Mouse (Mus musculus) limb, embryonic 11.5 days (tissue): ENCODE measurements around the gene Nup160. TPM values are rescaled to one million over a fixed set of nuclear protein-coding genes. Genes with fewer than 3 reads are reported as not detected.

Experiments used
- ATAC-seq: fragments of 200-750 bp; cut with Nextera tagmentation; 2 replicates; pipeline ENCODE4 v1.8.0; 2017; ENCODE audit warnings: low read depth; ENCODE audit not compliant: insufficient number of reproducible peaks, low FRiP score, low TSS enrichment
- DNase-seq: peaks from one replicate; pipeline ENCODE4 v3.0.0-alpha.2; 2015; ENCODE audit warnings: low spot score
- H3K27ac ChIP-seq: fragments of 300-500 bp; sonication (generic); replicated peaks from 2 replicates; pipeline ENCODE4 v1.5.1; 2014; ENCODE audit warnings: low read depth, mild to moderate bottlenecking, low read length
- H3K27me3 ChIP-seq: fragments of 300-500 bp; sonication (generic); 2 replicates; pipeline ENCODE4 v1.6.1; 2014; ENCODE audit warnings: mild to moderate bottlenecking, low read length, mixed read lengths; ENCODE audit not compliant: control insufficient read depth, insufficient read depth
- H3K36me3 ChIP-seq: fragments of 300-500 bp; sonication (generic); 2 replicates; pipeline ENCODE4 v1.6.1; 2014; ENCODE audit warnings: mild to moderate bottlenecking, low read length, moderate library complexity, mixed read lengths; ENCODE audit not compliant: control insufficient read depth, insufficient read depth
- H3K4me1 ChIP-seq: fragments of 300-500 bp; sonication (generic); 2 replicates; pipeline ENCODE4 v1.6.1; 2014; ENCODE audit warnings: low read length, mixed read lengths; ENCODE audit not compliant: control insufficient read depth, insufficient read depth
- H3K4me2 ChIP-seq: fragments of 300-500 bp; sonication (generic); 2 replicates; pipeline ENCODE4 v1.6.1; 2014; ENCODE audit warnings: low read depth, mild to moderate bottlenecking, moderate library complexity; ENCODE audit not compliant: severe bottlenecking
- H3K4me3 ChIP-seq: fragments of 300-500 bp; sonication (generic); 2 replicates; pipeline ENCODE4 v1.5.1; 2014; ENCODE audit warnings: low read depth, low read length
- H3K9ac ChIP-seq: fragments of 300-500 bp; sonication (generic); 2 replicates; pipeline ENCODE4 v1.6.1; 2014; ENCODE audit warnings: mild to moderate bottlenecking, low read length
- H3K9me3 ChIP-seq: fragments of 300-500 bp; sonication (generic); 2 replicates; pipeline ENCODE4 v1.6.1; 2016; ENCODE audit warnings: low read length; ENCODE audit not compliant: control insufficient read depth
- WGBS: fragments of 180-500 bp; shearing (Covaris S2); extraction: QIAGEN DNeasy Blood & Tissue Kit; methylation state at CpG from one replicate; pipeline ENCODE4 v1.1.7; 2014; 5-methylcytosine and 5-hydroxymethylcytosine counted together
- polyA plus RNA-seq: library from polyadenylated mRNA; unstranded; fragments of >200 nt; fragmentation: Nextera tagmentation; extraction: Ambion mirVana; gene quantifications from 2 replicates; pipeline ENCODE4 v1.2.1, GENCODE M21; 2014

Nup160 gene
- polyA plus RNA-seq, 1 experiment from 2014 or later: 66.2 TPM

DNA sequence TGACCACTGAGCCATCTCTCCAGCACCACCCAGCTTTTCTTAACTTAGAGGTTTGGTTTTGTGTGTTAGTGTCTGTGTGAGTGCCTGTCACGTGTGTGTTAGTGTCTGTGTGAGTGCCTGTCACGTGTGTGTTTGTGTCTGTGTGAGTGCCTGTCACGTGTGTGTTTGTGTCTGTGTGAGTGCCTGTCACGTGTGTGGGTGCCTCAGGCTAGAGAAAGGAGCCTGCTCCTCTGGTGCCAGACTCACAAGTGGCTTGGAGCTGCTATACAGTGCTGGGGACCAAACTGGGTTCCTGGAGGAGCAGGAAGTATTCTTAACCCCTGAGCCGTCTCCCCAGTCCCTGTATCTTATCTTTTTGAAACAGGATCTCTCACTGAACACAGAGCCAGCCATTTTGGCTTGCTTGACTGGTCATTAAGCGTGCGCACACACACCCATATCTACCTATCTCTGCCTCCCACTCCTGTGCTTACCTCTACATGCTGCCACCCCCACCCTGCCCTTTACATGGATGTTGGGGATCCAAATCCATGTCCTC is 38.6 kb downstream of the Nup160 start:
- Histone ChIP-seq H3K4me1 (no peaks in the 10 kb centered on the region), H3K9me3 (no peaks in the 10 kb centered on the region), H3K4me3 (no peak overlapping the region), H3K27ac (no peak overlapping the region), H3K27me3 (no peaks in the 10 kb centered on the region), H3K4me2 (no peak overlapping the region), H3K9ac (no peak overlapping the region), H3K36me3 (peaks cover 27% of the 10 kb centered on the region)
- WGBS: 97% methylated on average over 7 of the region's 7 CpGs
- no peak for DNase-seq
- no peak for ATAC-seq

DNA sequence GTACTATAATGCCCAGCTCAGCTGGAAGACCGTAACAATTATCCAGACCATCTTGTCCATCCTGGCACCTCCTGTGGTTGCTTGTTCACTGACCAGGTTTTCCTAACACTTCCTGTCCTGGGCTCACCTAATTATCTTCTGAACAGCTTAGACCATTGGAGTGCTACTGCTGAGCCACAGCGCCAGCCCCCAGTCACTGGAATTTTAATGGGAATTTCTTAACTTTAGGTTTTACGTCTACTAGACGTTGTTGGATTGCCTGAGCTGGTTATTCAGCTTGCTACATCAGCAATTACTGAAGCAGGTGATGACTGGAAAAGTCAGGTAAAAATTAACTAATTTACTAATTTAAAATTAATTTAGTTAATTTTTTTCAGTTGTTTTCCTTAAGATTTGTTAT is 40.4 kb downstream of the Nup160 start:
- ATAC-seq (no peak), DNase-seq (no peak)
- H3K27ac ChIP-seq: no peak overlapping the region
- 84% methylated on average over 4 of the region's 4 CpGs for WGBS
- no peaks in the 10 kb centered on the region for H3K4me1 ChIP-seq
- peaks cover 22% of the 10 kb centered on the region for H3K36me3 ChIP-seq
- no peak overlapping the region for H3K9ac ChIP-seq
- H3K27me3 ChIP-seq: no peaks in the 10 kb centered on the region
- H3K4me3 ChIP-seq: no peak overlapping the region
- no peaks in the 10 kb centered on the region for H3K9me3 ChIP-seq
- no peak overlapping the region for H3K4me2 ChIP-seq

DNA sequence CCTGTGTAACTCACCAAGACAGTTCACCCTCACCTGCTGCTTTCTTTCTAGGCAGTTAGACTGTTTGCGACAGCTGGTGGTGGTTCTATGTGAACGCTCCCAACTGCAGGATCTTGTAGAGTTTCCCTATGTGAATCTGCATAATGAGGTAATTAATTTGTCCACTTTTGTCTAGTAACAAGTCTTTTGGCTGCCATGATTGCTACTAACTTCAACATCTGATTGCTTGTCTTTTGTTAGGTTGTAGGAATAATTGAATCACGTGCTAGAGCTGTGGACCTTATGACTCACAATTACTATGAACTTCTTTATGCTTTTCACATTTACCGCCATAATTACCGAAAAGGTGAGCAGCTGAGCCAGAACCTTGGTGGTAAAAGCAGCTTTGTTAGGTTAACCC is 40.9 kb downstream of the Nup160 start:
- Histone ChIP-seq H3K27ac (no peak overlapping the region), H3K4me2 (no peak overlapping the region), H3K27me3 (no peaks in the 10 kb centered on the region), H3K4me3 (no peak overlapping the region), H3K36me3 (peaks cover 22% of the 10 kb centered on the region), H3K4me1 (no peaks in the 10 kb centered on the region), H3K9me3 (no peaks in the 10 kb centered on the region), H3K9ac (no peak overlapping the region)
- WGBS: 93% methylated on average over 5 of the region's 5 CpGs
- DNase-seq: no peak
- ATAC-seq: no peak

DNA sequence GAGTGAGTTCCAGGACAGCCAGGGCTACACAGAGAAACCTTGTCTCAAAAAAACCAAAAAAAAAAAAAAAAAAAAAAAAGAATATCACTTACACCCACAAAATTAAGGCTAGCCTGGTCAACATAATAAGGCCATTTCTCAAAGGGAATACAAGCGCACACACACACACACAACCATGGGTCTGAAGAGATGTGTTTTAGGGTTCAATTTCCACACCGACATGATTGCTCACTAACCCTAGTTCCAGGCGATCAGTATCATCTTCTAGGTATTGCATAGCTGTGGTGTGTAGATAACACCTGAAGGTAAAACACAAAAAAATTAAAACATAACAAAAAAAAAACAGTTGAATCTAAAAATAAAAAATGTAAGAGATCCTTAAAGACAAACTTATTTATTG is 49.8 kb downstream of the Nup160 start:
- Histone ChIP-seq H3K36me3 (peaks cover 34% of the 10 kb centered on the region), H3K27ac (no peak overlapping the region), H3K9me3 (no peaks in the 10 kb centered on the region), H3K27me3 (no peaks in the 10 kb centered on the region), H3K4me2 (no peak overlapping the region), H3K4me3 (no peak overlapping the region), H3K4me1 (no peaks in the 10 kb centered on the region), H3K9ac (no peak overlapping the region)
- ATAC-seq (no peak), DNase-seq (no peak)
- WGBS: 96% methylated on average over 3 of the region's 3 CpGs

DNA sequence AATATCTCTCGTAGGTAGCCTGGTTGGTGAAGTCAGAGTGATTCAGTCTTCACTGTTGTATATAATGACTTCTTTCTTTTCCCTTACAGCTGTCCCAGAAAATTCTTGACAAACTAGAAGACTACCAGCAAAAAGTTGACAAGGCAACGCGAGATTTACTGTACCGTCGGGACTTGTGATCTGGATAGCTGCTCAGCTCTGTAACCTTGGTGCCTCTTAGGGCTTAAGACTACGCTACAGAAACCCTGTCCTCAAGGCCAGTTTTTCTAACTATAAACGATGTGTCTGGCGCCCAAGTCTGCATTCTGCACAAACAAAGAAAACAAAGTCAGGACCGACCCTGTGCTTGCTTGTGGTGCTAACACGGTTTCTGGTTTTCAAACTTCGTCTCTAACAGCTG is 58.3 kb downstream of the Nup160 start:
- no peaks in the 10 kb centered on the region for H3K4me1 ChIP-seq

DNA sequence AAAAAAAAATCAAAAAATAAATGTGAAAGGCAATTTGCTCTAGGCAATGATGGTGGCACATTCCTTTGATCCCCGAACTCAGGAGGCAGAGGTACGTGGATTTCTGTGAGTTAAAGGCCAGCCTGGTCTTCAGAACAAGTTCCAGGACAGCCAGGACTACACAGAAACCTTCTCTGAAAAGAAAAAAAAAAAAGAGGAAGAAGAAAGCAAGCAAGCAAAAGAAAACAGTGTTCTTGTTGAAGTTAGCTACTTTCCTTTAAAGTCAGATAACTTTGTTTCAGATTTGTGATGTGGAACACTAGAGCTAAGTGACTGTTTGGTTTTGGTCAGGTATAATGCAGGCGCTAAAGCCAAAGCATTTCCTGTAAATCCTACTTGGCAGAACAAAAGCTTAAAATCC is 61.8 kb downstream of the Nup160 start:
- WGBS: 95% methylated on average over 3 of the region's 3 CpGs
- Histone ChIP-seq H3K4me2 (no peak overlapping the region), H3K27me3 (no peaks in the 10 kb centered on the region), H3K36me3 (peaks cover 14% of the 10 kb centered on the region; the same call in 1 of the 2 replicates), H3K9ac (no peak overlapping the region), H3K27ac (no peak overlapping the region), H3K4me1 (no peaks in the 10 kb centered on the region), H3K4me3 (no peak overlapping the region), H3K9me3 (no peaks in the 10 kb centered on the region)
- DNase-seq: no peak
- no peak for ATAC-seq

More for the DNA sequence above, 58.3 kb downstream of the Nup160 start:
- H3K9me3 ChIP-seq: no peaks in the 10 kb centered on the region
- peaks cover 18% of the 10 kb centered on the region; the same call in 1 of the 2 replicates for H3K36me3 ChIP-seq
- DNase-seq: no peak
- 94% methylated on average over 11 of the region's 11 CpGs for WGBS
- ATAC-seq: no peak
- H3K9ac ChIP-seq: no peak overlapping the region
- no peak overlapping the region for H3K27ac ChIP-seq
- no peaks in the 10 kb centered on the region for H3K27me3 ChIP-seq
- no peak overlapping the region for H3K4me3 ChIP-seq
- H3K4me2 ChIP-seq: no peak overlapping the region

DNA sequence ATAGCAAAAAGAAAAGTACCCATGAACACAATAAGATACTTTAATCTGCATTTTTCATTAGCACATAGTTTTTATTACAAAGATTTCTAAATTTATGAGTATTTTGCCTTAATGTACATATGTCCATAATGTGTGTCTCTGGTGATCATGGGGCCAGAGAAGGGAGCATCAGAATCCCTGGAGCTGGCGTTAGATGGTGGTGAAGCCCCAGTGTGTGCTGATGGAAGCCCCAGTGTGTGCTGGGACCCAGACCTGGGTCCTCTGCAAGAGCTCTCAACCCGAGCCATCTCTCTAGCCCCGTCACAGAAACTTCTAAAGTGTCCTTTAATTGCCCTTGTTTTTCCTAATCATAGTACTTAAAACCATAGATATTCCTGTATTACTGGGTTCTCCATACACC is 62.3 kb downstream of the Nup160 start:
- ATAC-seq (no peak), DNase-seq (no peak)
- Histone ChIP-seq H3K4me1 (no peaks in the 10 kb centered on the region), H3K27me3 (no peaks in the 10 kb centered on the region), H3K9me3 (no peaks in the 10 kb centered on the region), H3K36me3 (peaks cover 14% of the 10 kb centered on the region; the same call in 1 of the 2 replicates), H3K4me2 (no peak overlapping the region), H3K27ac (no peak overlapping the region), H3K9ac (no peak overlapping the region), H3K4me3 (no peak overlapping the region)
- 83% methylated on average over 3 of the region's 3 CpGs for WGBS

DNA sequence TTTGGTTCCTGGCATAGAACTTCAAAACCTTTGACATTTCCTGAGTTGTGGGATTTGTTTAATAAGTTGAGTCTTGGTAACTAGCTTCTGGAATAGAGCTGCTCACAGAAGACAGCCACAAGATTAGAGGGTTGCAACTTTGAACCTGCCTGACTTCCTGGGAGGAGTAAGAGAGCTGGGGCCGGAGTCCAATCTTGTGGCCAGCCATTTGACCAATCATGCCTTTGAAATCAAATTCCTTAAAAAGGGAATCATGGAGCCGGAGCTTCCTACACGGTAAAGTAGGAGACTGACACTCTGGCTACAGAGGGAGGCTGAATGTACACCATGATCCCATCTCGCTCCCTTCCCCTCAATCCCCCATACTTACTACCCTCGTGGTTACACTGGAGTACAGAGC is 62.9 kb downstream of the Nup160 start:
- H3K9me3 ChIP-seq: no peaks in the 10 kb centered on the region
- ATAC-seq (no peak), DNase-seq (no peak)
- WGBS: 89% methylated on average over 5 of the region's 5 CpGs
- no peak overlapping the region for H3K4me3 ChIP-seq
- no peaks in the 10 kb centered on the region for H3K4me1 ChIP-seq
- no peaks in the 10 kb centered on the region for H3K27me3 ChIP-seq
- no peak overlapping the region for H3K9ac ChIP-seq
- H3K27ac ChIP-seq: no peak overlapping the region
- H3K36me3 ChIP-seq: peaks cover 12% of the 10 kb centered on the region; the same call in 1 of the 2 replicates
- no peak overlapping the region for H3K4me2 ChIP-seq
